Mouse (Mus musculus) CH12.LX (cell line): ENCODE measurements around the gene Nadsyn1.

Experiments
- CTCF ChIP-seq, 2 experiments: IDR thresholded peaks in 1 of 2; conservative IDR thresholded peaks in 1 of 2; 2 replicates each; pipeline ENCODE4 v1.5.1; 2011 to 2012; ENCODE audit warnings: low read depth in 2 of 2, low read length in 2 of 2, improper control_type of control experiment in 1 of 2, inconsistent platforms in 1 of 2, mild to moderate bottlenecking in 1 of 2, moderate library complexity in 1 of 2
- ETS1 ChIP-seq: conservative IDR thresholded peaks from 2 replicates; pipeline ENCODE4 v1.6.1; 2012; ENCODE audit warnings: low read depth, mild to moderate bottlenecking, inconsistent platforms, low read length, improper control_type of control experiment, moderate library complexity
- KAT2A ChIP-seq: IDR thresholded peaks from 2 replicates; pipeline ENCODE4 v1.6.1; 2012; ENCODE audit warnings: low read length, improper control_type of control experiment, inconsistent platforms; ENCODE audit not compliant: insufficient replicate concordance
- NELFE ChIP-seq: IDR thresholded peaks from 2 replicates; pipeline ENCODE4 v1.6.1; 2011; ENCODE audit warnings: low read depth, low read length, improper control_type of control experiment
- RCOR1 ChIP-seq: conservative IDR thresholded peaks from 2 replicates; pipeline ENCODE4 v1.6.1; 2012; ENCODE audit warnings: low read depth, mild to moderate bottlenecking, inconsistent platforms, low read length, improper control_type of control experiment
- TCF12 ChIP-seq: IDR thresholded peaks from 2 replicates; pipeline ENCODE4 v1.6.1; 2014; ENCODE audit warnings: low read depth, mild to moderate bottlenecking, inconsistent platforms, low read length, improper control_type of control experiment
- USF2 ChIP-seq: conservative IDR thresholded peaks from 2 replicates; pipeline ENCODE4 v1.6.1; 2011; ENCODE audit warnings: low read depth, low read length, improper control_type of control experiment

DNA sequence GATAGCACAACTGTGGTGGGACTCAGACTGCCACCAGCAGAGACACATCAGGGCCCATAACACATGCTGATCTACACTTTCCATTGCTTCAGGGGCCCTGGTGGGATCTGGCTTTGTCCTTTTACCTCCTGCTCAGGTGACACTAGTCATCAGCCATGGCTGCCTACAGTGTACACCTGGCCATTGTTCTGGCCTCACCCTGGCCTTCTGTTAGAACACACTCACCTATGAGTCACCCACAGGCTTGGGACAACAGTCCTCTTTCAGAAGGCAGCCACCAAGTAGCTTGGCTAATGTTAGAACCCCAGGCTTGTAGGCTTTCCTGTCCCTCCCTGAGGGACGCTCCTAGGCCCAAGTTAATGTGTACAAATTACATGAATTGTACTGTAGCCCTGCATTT is 21.9 kb downstream of the Nadsyn1 start:
- TF ChIP-seq NELFE (no peak), ETS1 (no peak), KAT2A (no peak), TCF12 (no peak), USF2 (no peak), CTCF (conservative IDR thresholded peaks at IDR 0.05 in 1 of 2, IDR thresholded peaks at IDR 0.05 in 1 of 2; ENCODE audit: low read depth in 2 of 2, low read length in 2 of 2) (no peak), RCOR1 (no peak)
